Mouse (Mus musculus): Measurements from ENCODE around the gene Rassf5. TPM values are rescaled to one million over a fixed set of nuclear protein-coding genes. Genes with fewer than 3 reads are reported as not detected.
A peak's percentile ranks its signal among the peaks of the same experiment; 100 is the strongest.

Rassf5 gene
- polyA plus RNA-seq, 1 experiment from 2014 or later: 7.5 TPM

GRCm38 (mm10) chr1:131278606-131279455 is 33.8 kb upstream of the Rassf5 start:
- Histone ChIP-seq H3K27me3 (replicated peaks; ENCODE audit: insufficient read depth, low read length) (no peaks in the 10 kb centered on the region), H3K27ac (ENCODE audit: low read length) (no peak overlapping the region), H3K4me2 (replicated peaks; ENCODE audit: low read depth, low read length) (peak overlapping the region; percentile 49), H3K4me3 (ENCODE audit: low read depth, low read length) (peak overlapping the region; percentile 32), H3K9me3 (ENCODE audit: low read length) (no peaks in the 10 kb centered on the region), H3K9ac (replicated peaks; ENCODE audit: low read depth) (peak overlapping the region; percentile 19; the same call in 1 of the 2 replicates), H3K36me3 (ENCODE audit: insufficient read depth, low read length) (no peaks in the 10 kb centered on the region), H3K4me1 (ENCODE audit: insufficient read depth, low read depth, low read length) (peaks cover 6% of the 10 kb centered on the region; the same call in 1 of the 2 replicates)
- WGBS: 21% methylated on average over 7 of the region's 8 CpGs
- no peak for DNase-seq (ENCODE audit: low spot score)
- no peak for TF ChIP-seq EP300 (IDR thresholded peaks at IDR 0.05)
- no peak for TF ChIP-seq CTCF (IDR thresholded peaks at IDR 0.05)
- no peak; the same call in 1 of the 2 replicates for ATAC-seq

GRCm38 (mm10) chr1:131276831-131277230 is 31.8 kb upstream of the Rassf5 start:
- Histone ChIP-seq H3K27ac (ENCODE audit: low read length) (no peak overlapping the region), H3K9ac (replicated peaks; ENCODE audit: low read depth) (no peak overlapping the region), H3K27me3 (replicated peaks; ENCODE audit: insufficient read depth, low read length) (no peaks in the 10 kb centered on the region), H3K36me3 (ENCODE audit: insufficient read depth, low read length) (no peaks in the 10 kb centered on the region), H3K9me3 (ENCODE audit: low read length) (no peaks in the 10 kb centered on the region), H3K4me2 (replicated peaks; ENCODE audit: low read depth, low read length) (no peak overlapping the region), H3K4me1 (ENCODE audit: insufficient read depth, low read depth, low read length) (peaks cover 6% of the 10 kb centered on the region; the same call in 1 of the 2 replicates), H3K4me3 (ENCODE audit: low read depth, low read length) (no peak overlapping the region)
- ATAC-seq: peak; percentile 24; the same call in 1 of the 2 replicates
- peak; percentile 24 for DNase-seq (ENCODE audit: low spot score)
- TF ChIP-seq CTCF (IDR thresholded peaks at IDR 0.05) (no peak), EP300 (IDR thresholded peaks at IDR 0.05) (no peak)

GRCm38 (mm10) chr1:131275577-131275976 is 30.5 kb upstream of the Rassf5 start:
- DNase-seq (ENCODE audit: low spot score) (no peak), ATAC-seq (no peak)
- WGBS: 70% methylated on average over 14 of the region's 14 CpGs
- no peaks in the 10 kb centered on the region for H3K9me3 ChIP-seq (ENCODE audit: low read length)
- no peak overlapping the region for H3K4me2 ChIP-seq (replicated peaks; ENCODE audit: low read depth, low read length)
- no peak overlapping the region for H3K27ac ChIP-seq (ENCODE audit: low read length)
- no peak overlapping the region for H3K4me3 ChIP-seq (ENCODE audit: low read depth, low read length)
- no peak overlapping the region for H3K9ac ChIP-seq (replicated peaks; ENCODE audit: low read depth)
- peaks cover 6% of the 10 kb centered on the region; the same call in 1 of the 2 replicates for H3K4me1 ChIP-seq (ENCODE audit: insufficient read depth, low read depth, low read length)
- no peaks in the 10 kb centered on the region for H3K27me3 ChIP-seq (replicated peaks; ENCODE audit: insufficient read depth, low read length)
- no peak for TF ChIP-seq EP300 (IDR thresholded peaks at IDR 0.05)
- no peak for TF ChIP-seq CTCF (IDR thresholded peaks at IDR 0.05)
- no peaks in the 10 kb centered on the region for H3K36me3 ChIP-seq (ENCODE audit: insufficient read depth, low read length)

GRCm38 (mm10) chr1:131274725-131275539 is 29.9 kb upstream of the Rassf5 start:
- H3K27me3 ChIP-seq (replicated peaks; ENCODE audit: insufficient read depth, low read length): no peaks in the 10 kb centered on the region
- WGBS: 32% methylated on average over 22 of the region's 22 CpGs
- ATAC-seq: no peak
- no peaks in the 10 kb centered on the region for H3K9me3 ChIP-seq (ENCODE audit: low read length)
- H3K36me3 ChIP-seq (ENCODE audit: insufficient read depth, low read length): no peaks in the 10 kb centered on the region
- H3K4me3 ChIP-seq (ENCODE audit: low read depth, low read length): no peak overlapping the region
- H3K4me2 ChIP-seq (replicated peaks; ENCODE audit: low read depth, low read length): 0 out of 2 replicates have a peak overlapping the region, but pooled peaks have one; percentile 5
- H3K9ac ChIP-seq (replicated peaks; ENCODE audit: low read depth): no peak overlapping the region
- no peak for TF ChIP-seq EP300 (IDR thresholded peaks at IDR 0.05)
- TF ChIP-seq CTCF (IDR thresholded peaks at IDR 0.05): peak; percentile 24
- no peak for DNase-seq (ENCODE audit: low spot score)
- H3K27ac ChIP-seq (ENCODE audit: low read length): no peak overlapping the region
- peaks cover 6% of the 10 kb centered on the region; the same call in 1 of the 2 replicates for H3K4me1 ChIP-seq (ENCODE audit: insufficient read depth, low read depth, low read length)

- TF ChIP-seq CTCF (IDR thresholded peaks at IDR 0.05) (peak; percentile 90), EP300 (IDR thresholded peaks at IDR 0.05) (no peak)
- Histone ChIP-seq H3K27ac (ENCODE audit: low read length) (no peak overlapping the region), H3K4me1 (ENCODE audit: insufficient read depth, low read depth, low read length) (no peaks in the 10 kb centered on the region), H3K27me3 (replicated peaks; ENCODE audit: insufficient read depth, low read length) (no peaks in the 10 kb centered on the region), H3K4me3 (ENCODE audit: low read depth, low read length) (no peak overlapping the region), H3K9me3 (ENCODE audit: low read length) (no peaks in the 10 kb centered on the region), H3K4me2 (replicated peaks; ENCODE audit: low read depth, low read length) (no peak overlapping the region), H3K36me3 (ENCODE audit: insufficient read depth, low read length) (peaks cover 4% of the 10 kb centered on the region; the same call in 1 of the 2 replicates), H3K9ac (replicated peaks; ENCODE audit: low read depth) (no peak overlapping the region)
- peak; percentile 46 for ATAC-seq
- 34% methylated on average over 22 of the region's 22 CpGs for WGBS
- peak; percentile 75 for DNase-seq (ENCODE audit: low spot score)
Observed at GRCm38 (mm10) chr1:131269797-131270578, 24.9 kb upstream of the Rassf5 start.

Data from lung, postnatal 0 days (tissue).